Mouse (Mus musculus) lung, adult 2 months (tissue): ENCODE data around the gene Eya4. TPM values are rescaled to one million over a fixed set of nuclear protein-coding genes. Genes with fewer than 3 reads are reported as not detected.

Experiments used
- DNase-seq: peaks from one replicate; pipeline ENCODE4 v3.0.0; 2022
- H3K4me1 ChIP-seq: fragments of 200-500 bp; 2 replicates; pipeline ENCODE4 v1.6.1; 2011; ENCODE audit warnings: low read length; ENCODE audit not compliant: control insufficient read depth, insufficient read depth
- H3K4me3 ChIP-seq: fragments of 200-500 bp; replicated peaks from 2 replicates; pipeline ENCODE3; 2011; ENCODE audit warnings: low read depth, mild to moderate bottlenecking, control low read depth, low read length; ENCODE audit errors: extremely low read depth
- CTCF ChIP-seq: fragments of 200-500 bp; IDR thresholded peaks from 2 replicates; pipeline ENCODE4 v1.5.1; 2011; ENCODE audit warnings: mild to moderate bottlenecking, low read length, control low read depth; ENCODE audit not compliant: insufficient read depth
- POLR2A ChIP-seq: fragments of 200-500 bp; IDR thresholded peaks from 2 replicates; pipeline ENCODE4 v1.6.1; 2011; ENCODE audit warnings: low read depth, mild to moderate bottlenecking, control low read depth, low read length, borderline replicate concordance; ENCODE audit errors: extremely low read depth
- whole genome bisulfite sequencing: fragments of 180-500 bp; shearing (Covaris S2); methylation state at CpG from one replicate; pipeline ENCODE4 v1.1.7; 2018; 5-methylcytosine and 5-hydroxymethylcytosine counted together
- polyA plus RNA-seq: library from polyadenylated mRNA; depleted of rRNA; stranded (reverse); fragments of >200 nt; gene quantifications from 2 replicates; pipeline ENCODE4 v1.2.3, GENCODE M21; 2012

Gene Eya4
- polyA plus RNA-seq, 1 experiment = 0.31 TPM

DNA sequence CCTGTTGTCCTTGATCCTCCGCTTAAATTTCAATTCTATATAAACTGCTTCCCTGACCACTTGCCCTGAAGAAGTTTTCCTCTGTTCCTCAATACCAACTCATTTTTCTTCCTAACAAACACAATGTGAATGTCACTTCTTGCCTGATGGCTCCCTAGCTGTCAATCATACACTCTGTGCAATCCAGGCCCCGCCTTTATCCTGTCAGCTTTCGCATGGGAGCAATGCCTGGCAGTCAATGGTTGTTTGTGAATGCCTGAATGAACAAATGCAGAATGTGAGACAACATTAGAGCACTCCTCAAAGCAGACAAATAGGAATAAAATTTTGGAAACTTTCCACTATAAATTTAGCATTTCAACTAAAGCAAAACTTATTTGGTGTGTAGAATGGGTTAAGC is 104.1 kb downstream of the Eya4 start:
- DNase-seq = no peak
- WGBS = 77% methylated on average over 3 of the region's 3 CpGs
- TF ChIP-seq POLR2A (no peak), CTCF (no peak)
- Histone ChIP-seq H3K4me3 (no peak overlapping the region), H3K4me1 (no peaks in the 10 kb centered on the region)

DNA sequence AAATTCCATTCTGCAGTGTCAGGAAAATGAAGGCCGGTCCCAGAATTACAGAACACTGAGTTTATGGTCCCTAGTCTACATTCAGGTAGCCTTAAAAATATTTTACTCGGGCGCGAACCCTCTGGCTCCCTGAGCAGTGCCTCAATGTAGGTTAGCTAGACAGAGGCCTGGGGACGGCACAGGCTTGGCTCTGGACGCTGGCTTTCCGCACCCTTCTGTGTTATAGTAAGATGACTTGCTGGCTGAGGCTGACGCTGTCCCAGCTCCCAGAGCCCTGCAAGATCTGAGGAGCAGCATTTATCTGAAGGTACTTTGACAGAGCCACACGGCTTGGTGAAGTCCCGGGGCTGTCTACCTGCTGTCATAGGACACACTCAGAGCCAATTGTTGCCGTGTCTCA is 113.7 kb downstream of the Eya4 start:
- Histone ChIP-seq H3K4me1 (no peaks in the 10 kb centered on the region), H3K4me3 (no peak overlapping the region)
- 75% methylated on average over 11 of the region's 11 CpGs for WGBS
- no peak for DNase-seq
- TF ChIP-seq CTCF (no peak), POLR2A (no peak)

DNA sequence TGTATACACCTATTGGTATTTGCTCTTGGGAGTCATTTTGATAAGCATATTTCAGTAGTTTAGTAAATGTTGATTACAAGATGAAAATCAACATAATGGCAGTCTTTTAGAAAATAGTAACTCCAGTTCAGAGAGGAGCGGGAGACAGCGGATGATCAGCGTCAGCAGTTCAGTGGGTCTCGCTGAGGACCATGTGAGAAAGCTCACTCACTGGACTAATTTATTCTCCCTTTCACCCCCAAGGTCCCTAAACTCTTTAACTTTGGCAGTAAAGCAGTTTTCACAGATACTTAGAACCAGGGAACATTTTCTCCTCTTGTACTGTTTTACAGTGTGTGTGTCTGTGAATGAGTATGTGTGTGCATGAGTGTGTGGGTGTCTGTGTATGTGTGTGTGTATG is 115.2 kb downstream of the Eya4 start:
- WGBS = 85% methylated on average over 4 of the region's 4 CpGs
- no peak for TF ChIP-seq CTCF
- TF ChIP-seq POLR2A = no peak
- Histone ChIP-seq H3K4me3 (no peak overlapping the region), H3K4me1 (no peaks in the 10 kb centered on the region)
- DNase-seq = no peak

DNA sequence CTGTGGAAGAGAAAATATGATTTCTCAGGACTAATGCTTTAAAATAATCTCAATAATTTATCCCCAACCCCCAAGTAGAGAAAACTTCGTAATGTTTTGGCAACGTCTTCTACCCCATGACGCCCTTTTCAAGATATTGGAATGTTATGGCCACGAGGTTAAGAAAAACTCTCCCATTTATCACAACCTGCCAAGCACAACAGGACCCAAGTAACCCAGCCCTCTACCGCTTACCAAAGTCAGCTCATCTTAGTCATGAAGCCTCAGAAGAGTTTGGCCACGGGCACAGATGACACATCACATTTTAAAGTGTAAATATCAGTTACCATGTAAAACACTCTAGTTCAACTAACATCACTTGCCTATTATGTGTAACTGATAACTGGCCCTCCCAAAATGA is 117.2 kb downstream of the Eya4 start:
- WGBS = 47% methylated on average over 6 of the region's 6 CpGs
- no peak overlapping the region for H3K4me3 ChIP-seq
- no peak for DNase-seq

DNA sequence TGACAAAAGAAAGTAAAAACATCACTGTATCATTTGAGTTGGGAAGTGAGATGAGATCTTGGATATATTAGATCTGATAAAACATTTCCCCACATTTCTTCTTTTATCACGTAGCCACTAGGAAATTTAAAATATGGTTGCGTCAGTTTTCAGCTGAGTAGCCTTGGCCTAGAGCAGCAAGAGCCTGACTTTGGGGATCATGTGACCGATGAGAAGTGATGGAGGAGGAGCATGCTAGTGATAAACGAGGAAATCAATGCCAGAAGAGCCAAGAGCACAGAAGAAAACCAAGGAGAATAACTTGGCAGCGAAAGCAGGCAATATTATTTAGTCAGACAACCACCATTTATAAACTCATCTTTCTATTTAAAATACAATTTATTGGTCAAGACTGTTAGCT is 119.7 kb downstream of the Eya4 start:
- H3K4me1 ChIP-seq = no peaks in the 10 kb centered on the region
- WGBS = 67% methylated on average over 5 of the region's 5 CpGs
- no peak for TF ChIP-seq CTCF
- no peak for TF ChIP-seq POLR2A
- no peak for DNase-seq
- H3K4me3 ChIP-seq = no peak overlapping the region

More for the DNA sequence above, 117.2 kb downstream of the Eya4 start:
- TF ChIP-seq POLR2A (no peak), CTCF (no peak)
- H3K4me1 ChIP-seq = no peaks in the 10 kb centered on the region

DNA sequence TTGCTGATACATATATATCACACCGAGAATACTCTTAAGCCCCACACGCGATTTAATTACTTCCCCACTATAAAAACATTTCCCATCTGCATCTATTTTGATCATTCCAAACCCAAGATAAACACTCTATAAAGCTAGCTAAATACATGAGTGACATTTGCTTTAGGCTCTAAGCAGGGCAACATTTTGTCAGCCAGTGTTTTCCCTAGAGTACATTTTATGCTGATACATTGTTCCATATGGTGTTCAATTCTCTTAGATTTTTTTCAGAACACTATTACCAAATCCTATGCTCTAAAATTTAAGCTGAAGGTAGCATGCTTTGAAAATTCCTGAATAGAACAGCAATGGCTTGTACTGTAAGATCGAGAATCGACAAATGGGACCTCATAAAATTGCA is 127.2 kb downstream of the Eya4 start:
- DNase-seq = no peak
- Histone ChIP-seq H3K4me3 (no peak overlapping the region), H3K4me1 (no peaks in the 10 kb centered on the region)
- WGBS = 86% methylated on average over 5 of the region's 5 CpGs
- no peak for TF ChIP-seq POLR2A

DNA sequence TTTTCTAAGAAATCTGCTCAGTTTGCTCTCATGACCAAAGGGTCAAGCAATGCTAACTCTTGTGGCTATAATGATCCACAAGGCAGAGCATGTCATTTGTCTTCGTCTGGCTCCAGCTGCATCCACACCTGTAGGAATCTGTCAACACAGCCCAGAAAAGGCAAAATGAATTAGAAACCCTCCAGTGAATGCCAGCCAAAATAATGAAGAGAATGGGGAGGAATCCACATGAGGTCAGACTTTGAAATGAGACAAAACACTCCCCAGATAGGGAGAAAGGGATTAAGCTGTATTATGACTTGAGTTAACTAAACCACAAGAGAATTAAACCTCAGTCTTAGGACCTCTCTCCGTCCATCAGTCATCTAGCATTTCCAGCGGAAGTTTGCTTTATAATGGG is 130.2 kb downstream of the Eya4 start:
- DNase-seq = no peak
- no peaks in the 10 kb centered on the region for H3K4me1 ChIP-seq
- TF ChIP-seq POLR2A = no peak
- TF ChIP-seq CTCF = no peak
- H3K4me3 ChIP-seq = no peak overlapping the region
- WGBS = 81% methylated on average over 3 of the region's 3 CpGs

DNA sequence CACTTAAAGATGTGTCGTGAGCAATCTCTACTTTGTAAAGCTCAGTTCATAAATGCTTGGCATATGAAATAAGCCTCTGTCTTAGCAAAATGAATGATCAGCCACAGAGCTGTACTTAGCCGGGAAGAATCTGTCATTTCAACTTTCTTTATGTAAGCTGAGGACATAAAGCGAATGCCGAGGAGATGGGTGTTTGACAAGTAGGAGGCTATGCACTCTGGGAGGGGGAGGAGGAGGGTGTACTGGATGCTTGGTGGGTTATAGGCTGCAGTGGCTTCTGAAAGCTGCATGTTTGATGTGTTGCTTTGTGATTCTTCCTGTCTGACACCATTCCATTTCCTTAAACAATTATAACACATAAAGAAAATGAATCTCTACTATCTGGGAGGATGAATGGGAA is 133.8 kb downstream of the Eya4 start:
- H3K4me3 ChIP-seq = no peak overlapping the region
- TF ChIP-seq POLR2A = no peak
- no peak for TF ChIP-seq CTCF
- DNase-seq = no peak
- 36% methylated on average over 4 of the region's 4 CpGs for WGBS
- no peaks in the 10 kb centered on the region for H3K4me1 ChIP-seq

DNA sequence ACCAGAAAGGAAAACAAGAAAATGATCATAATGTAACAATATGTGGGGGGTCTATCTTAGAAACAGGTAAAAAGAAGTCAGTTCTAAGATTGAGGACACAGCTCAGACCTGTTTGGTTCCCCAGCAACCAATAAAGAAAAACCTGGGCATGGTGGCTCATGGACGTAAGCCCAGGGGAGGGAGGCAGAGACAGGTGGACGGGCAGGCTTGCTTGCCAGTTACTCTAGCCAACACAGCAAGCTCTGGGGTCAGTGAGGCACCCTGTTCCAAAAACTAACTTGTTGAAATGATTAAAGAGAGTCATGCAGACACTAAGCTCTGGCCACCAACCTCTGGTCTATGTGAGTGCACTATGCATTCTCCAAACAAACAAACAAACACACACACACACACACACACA is 139.2 kb downstream of the Eya4 start:
- Histone ChIP-seq H3K4me3 (no peak overlapping the region), H3K4me1 (no peaks in the 10 kb centered on the region)
- DNase-seq = no peak
- WGBS = 73% methylated on average over 2 of the region's 2 CpGs
- no peak for TF ChIP-seq POLR2A
- TF ChIP-seq CTCF = no peak

DNA sequence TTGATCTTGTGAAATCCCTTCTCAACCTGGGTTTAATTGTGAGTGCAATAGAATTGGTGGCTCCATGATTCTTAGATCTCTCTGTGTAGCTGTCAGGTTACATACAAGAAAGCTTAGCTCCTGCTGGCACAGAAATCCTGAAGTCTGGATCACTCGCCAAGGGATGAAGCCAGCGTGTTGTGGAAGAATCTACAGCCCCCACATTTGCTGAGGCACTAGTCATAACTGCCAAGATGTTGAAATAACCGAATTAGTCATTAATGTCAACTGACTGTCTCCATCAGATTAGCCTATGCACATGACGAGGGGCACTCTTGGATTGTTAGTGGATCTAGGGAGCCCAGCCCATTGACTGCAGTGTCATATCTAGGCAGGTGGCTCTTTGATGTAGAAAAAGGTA is 146.7 kb downstream of the Eya4 start:
- no peak for DNase-seq
- TF ChIP-seq POLR2A = no peak
- no peak for TF ChIP-seq CTCF
- H3K4me3 ChIP-seq = no peak overlapping the region
- 57% methylated on average over 4 of the region's 4 CpGs for WGBS
- H3K4me1 ChIP-seq = no peaks in the 10 kb centered on the region

DNA sequence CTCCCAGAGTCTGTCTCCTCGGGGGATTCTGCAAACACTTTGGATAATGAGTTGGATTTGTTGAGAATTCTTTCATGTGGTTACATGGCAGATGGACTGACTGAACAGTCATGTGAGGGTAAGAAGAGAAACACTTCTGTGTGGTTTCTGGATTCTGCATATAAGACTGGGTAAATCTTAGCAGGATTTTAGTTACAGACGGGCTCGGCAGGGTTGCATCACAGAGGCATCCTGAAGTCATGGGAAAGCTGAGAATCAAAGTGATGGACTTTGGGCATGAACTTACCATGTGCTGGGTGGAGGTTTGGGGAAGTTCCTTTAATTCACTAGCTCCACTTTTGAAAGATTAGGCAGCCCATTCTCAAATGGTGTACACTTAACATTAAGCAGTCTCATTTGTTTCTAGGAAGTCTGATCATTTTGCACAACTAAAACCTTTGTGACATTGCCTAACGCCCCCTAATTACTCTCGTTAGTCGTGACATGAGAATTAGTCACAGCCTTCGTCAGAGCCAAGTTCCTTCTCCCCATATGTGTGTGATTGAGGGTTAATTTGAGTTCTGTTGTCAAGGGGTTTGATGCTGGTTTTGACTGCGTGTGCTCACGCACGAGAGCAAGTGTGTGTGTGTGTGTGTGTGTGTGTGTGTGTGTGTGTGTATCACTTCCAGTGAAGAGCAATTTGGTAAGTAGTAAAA is 147.3 kb downstream of the Eya4 start:
- no peak for TF ChIP-seq CTCF
- TF ChIP-seq POLR2A = no peak
- no peak for DNase-seq
- WGBS = 70% methylated on average over 10 of the region's 10 CpGs
- Histone ChIP-seq H3K4me3 (no peak overlapping the region), H3K4me1 (no peaks in the 10 kb centered on the region)
